Mouse (Mus musculus) testis, adult 2 months (tissue): Measurements from ENCODE around the gene Reps1. TPM values are rescaled to one million over a fixed set of nuclear protein-coding genes. Genes with fewer than 3 reads are reported as not detected.

Experiments used
- H3K27ac ChIP-seq: fragments of 200-500 bp; 2 replicates; pipeline ENCODE4 v1.5.1; 2012; ENCODE audit warnings: low read depth, low read length; ENCODE audit not compliant: control insufficient read depth, insufficient read depth
- H3K27me3 ChIP-seq: fragments of 200-500 bp; 2 replicates; pipeline ENCODE4 v1.6.1; 2012; ENCODE audit warnings: mild to moderate bottlenecking, low read length, moderate library complexity; ENCODE audit not compliant: control insufficient read depth, insufficient read depth
- H3K36me3 ChIP-seq: fragments of 200-500 bp; 2 replicates; pipeline ENCODE4 v1.6.1; 2012; ENCODE audit warnings: mild to moderate bottlenecking, low read length; ENCODE audit not compliant: control insufficient read depth, insufficient read depth
- H3K4me1 ChIP-seq: fragments of 200-500 bp; 2 replicates; pipeline ENCODE4 v1.6.1; 2012; ENCODE audit warnings: low read length; ENCODE audit not compliant: control insufficient read depth, insufficient read depth
- H3K4me3 ChIP-seq: fragments of 200-500 bp; 2 replicates; pipeline ENCODE4 v1.5.1; 2012; ENCODE audit warnings: low read depth, mild to moderate bottlenecking, low read length, moderate library complexity, mixed read lengths; ENCODE audit not compliant: control insufficient read depth
- CTCF ChIP-seq: fragments of 200-500 bp; IDR thresholded peaks from 2 replicates; pipeline ENCODE4 v1.5.1; 2012; ENCODE audit warnings: low read depth, mild to moderate bottlenecking, inconsistent platforms, low read length, moderate library complexity; ENCODE audit not compliant: control insufficient read depth, insufficient read depth, insufficient replicate concordance
- POLR2A ChIP-seq: fragments of 200-500 bp; IDR thresholded peaks from 2 replicates; pipeline ENCODE4 v1.6.1; 2012; ENCODE audit warnings: low read depth, mild to moderate bottlenecking, inconsistent platforms, low read length, moderate library complexity; ENCODE audit not compliant: control insufficient read depth
- polyA plus RNA-seq: library from polyadenylated mRNA; depleted of rRNA; stranded (reverse); fragments of >200 nt; gene quantifications from 2 replicates; pipeline ENCODE4 v1.2.3, GENCODE M21; 2012

Gene Reps1
- polyA plus RNA-seq, 1 experiment = 52.8 TPM

DNA sequence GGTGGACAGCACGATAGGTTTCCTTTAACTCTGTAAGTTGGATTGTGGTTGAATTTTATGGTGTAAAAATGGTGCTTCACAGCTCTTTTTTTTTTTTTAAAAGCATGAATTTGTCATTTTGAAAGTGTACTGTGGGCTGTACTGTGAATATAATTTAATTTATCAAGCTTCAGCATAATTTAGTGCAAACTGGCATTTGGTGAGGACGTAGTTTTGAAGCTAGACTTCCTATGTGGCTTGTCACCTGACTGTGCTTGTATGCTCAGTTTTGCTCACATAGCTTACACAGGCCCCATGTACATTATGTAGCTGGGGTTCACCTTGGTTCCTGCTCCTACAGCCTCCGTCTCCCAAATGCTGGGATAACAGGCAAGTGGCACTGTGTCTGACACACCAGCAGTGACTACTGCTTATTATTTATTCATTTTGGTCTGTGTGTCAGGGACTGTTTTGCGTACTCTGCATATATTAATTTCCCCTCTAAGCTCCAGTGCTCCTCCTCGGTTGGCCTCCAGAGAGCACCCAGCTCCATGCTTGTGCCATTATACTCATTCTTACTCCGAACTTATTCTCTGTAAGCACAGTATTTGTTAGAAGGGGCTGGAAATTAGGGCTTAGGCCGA is 9.1 kb downstream of the Reps1 start:
- H3K36me3 ChIP-seq = no peaks in the 10 kb centered on the region
- H3K4me3 ChIP-seq = no peak overlapping the region
- no peak overlapping the region for H3K27ac ChIP-seq
- no peak for TF ChIP-seq POLR2A
- no peaks in the 10 kb centered on the region for H3K27me3 ChIP-seq
- no peaks in the 10 kb centered on the region; the same call in 1 of the 2 replicates for H3K4me1 ChIP-seq

DNA sequence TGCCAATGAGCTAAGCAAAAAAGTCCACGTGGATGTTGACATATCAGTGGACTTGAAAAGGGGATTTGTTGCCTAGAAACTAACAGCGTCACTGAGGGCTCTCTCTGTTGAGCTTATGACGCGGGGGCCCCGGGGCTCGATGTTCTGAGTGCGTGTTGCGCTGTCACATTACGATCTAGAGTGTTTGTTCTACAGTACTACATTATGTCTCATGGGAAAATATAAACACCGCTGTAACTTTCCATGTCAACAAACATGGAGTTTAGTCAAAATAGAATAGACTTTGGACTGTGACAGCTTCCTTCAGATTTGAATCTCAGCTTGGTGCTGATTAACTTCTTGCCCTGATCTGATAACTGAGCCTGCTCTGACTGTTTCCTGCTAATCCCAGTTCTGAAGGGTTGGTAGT is 10.4 kb downstream of the Reps1 start:
- Histone ChIP-seq H3K4me3 (no peak overlapping the region), H3K4me1 (no peaks in the 10 kb centered on the region; the same call in 1 of the 2 replicates), H3K27me3 (no peaks in the 10 kb centered on the region), H3K36me3 (no peaks in the 10 kb centered on the region), H3K27ac (no peak overlapping the region)
- TF ChIP-seq POLR2A = no peak

DNA sequence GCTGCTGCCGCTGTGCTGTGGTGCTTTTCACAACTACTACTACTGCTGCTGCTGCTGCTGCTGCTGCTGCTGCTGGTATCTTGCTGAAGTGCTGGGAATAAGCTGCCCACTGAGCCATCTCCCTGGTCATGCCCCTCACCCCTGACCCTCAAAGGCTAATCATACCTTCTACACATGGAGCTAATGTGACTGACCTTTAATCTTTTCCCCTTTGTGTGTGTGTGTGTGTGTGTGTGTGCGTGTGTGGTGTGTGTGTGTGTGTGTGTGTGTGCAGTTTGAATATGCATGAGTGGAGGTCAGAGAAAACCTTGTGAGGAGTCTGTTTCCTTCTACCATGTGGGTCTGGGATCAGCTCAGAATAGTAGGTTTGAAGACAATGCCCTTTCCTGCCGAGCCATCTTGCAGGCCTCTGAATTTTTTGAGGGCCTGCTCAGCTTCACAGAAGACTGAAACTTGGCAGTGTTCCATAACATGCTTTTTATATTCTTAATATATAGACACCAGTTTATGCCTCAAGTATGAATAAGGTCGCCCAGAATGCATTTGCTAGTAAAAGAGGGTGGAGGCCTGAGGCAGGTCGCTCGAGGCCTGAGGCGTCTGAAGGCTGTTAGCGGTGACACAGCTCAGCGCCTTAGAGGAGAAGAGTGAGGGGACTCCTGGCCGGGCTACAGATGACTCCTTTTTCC is 12.2 kb downstream of the Reps1 start:
- Histone ChIP-seq H3K36me3 (no peaks in the 10 kb centered on the region), H3K4me3 (no peak overlapping the region), H3K27me3 (no peaks in the 10 kb centered on the region), H3K27ac (no peak overlapping the region), H3K4me1 (no peaks in the 10 kb centered on the region; the same call in 1 of the 2 replicates)
- no peak for TF ChIP-seq POLR2A
- TF ChIP-seq CTCF = no peak

DNA sequence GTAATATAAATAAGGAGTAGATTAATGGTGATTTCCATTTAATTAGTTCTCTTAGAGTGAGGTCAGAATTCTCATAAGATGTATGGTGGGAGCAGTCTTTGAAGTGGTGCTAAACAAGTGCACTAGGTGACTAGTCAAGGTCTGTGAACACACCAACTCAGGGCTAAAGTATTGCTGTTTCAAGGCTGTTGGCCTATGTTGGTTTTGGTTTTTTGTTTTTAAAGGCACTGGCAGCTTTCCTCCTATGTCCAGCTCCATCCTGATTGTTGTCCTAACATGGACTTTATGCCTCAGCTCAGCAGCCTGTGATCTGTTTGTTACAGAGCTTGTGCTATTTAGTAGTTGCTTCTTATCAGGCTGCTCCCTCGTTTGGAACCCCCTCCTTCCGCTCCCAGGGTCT is 13.2 kb downstream of the Reps1 start:
- TF ChIP-seq CTCF (no peak), POLR2A (no peak)
- no peaks in the 10 kb centered on the region for H3K27me3 ChIP-seq
- H3K27ac ChIP-seq = 0 out of 2 replicates have a peak overlapping the region, but pooled peaks have one; percentile 6
- no peak overlapping the region for H3K4me3 ChIP-seq
- no peaks in the 10 kb centered on the region; the same call in 1 of the 2 replicates for H3K4me1 ChIP-seq
- no peaks in the 10 kb centered on the region for H3K36me3 ChIP-seq

DNA sequence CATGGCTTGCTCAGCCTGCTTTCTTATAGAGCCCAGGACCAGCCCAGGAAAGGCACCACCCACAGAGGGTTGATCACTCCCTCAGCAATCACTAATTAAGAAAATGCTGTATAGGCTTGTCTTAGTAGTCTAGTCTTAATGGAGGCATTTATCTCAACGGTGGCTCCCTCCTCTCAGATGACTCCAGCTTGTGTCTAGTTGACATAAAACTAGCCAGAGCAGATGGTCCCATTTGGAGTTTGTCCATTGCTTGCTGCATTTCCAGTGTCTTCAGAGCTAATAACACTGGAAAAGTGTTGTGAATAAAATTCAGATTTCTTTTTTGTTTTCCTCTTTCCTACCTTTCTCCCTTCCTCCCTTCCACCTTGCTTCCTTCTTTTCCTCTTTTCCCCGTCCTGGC is 13.9 kb downstream of the Reps1 start:
- Histone ChIP-seq H3K4me3 (no peak overlapping the region), H3K36me3 (no peaks in the 10 kb centered on the region), H3K27ac (no peak overlapping the region), H3K4me1 (no peaks in the 10 kb centered on the region; the same call in 1 of the 2 replicates), H3K27me3 (no peaks in the 10 kb centered on the region)
- TF ChIP-seq CTCF (no peak), POLR2A (no peak)

DNA sequence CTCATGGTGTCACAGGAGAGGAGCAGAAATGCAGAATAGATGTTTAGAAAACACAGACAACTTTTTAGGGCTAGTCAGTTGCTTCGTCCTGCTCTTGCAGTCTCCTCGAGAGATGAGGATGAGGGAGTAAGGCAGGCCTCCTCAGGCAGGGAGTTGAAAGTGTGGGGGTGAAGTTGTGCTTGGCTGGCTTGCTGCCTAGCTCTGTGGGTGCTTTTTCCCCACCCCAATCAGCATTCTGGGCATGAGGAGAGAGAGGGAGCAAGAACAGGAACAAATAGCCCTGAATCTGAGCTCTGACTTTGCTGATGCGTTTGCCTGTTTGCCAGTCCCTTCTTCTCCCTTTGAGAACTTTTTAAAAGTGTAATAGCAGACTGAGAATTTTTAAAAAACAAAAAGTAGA is 14.5 kb downstream of the Reps1 start:
- no peaks in the 10 kb centered on the region for H3K36me3 ChIP-seq
- H3K4me1 ChIP-seq = no peaks in the 10 kb centered on the region; the same call in 1 of the 2 replicates
- no peaks in the 10 kb centered on the region for H3K27me3 ChIP-seq
- H3K4me3 ChIP-seq = no peak overlapping the region
- no peak overlapping the region for H3K27ac ChIP-seq
- TF ChIP-seq POLR2A = no peak
- TF ChIP-seq CTCF = no peak

DNA sequence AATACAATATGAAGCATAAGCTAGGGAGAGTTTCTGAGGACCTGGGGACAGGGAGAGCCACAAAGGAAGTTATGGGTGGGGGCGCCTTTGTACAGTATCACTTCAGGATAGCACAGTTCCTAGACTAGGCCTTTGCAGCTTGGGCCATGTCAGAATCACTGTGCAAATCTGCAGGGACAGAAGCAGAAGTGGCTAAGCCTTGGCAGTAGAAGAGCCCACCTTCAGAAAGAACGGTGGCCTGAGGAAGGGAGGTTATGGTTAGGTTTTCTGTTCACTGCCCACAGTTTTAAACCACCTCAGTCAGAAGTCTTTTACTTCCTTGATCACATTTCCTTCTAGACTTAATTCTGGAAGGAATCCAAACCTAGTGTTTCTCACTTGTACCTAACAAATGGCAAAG is 15.0 kb downstream of the Reps1 start:
- H3K27me3 ChIP-seq = no peaks in the 10 kb centered on the region
- H3K36me3 ChIP-seq = no peaks in the 10 kb centered on the region
- TF ChIP-seq POLR2A = no peak
- no peak for TF ChIP-seq CTCF
- no peak overlapping the region for H3K4me3 ChIP-seq
- no peak overlapping the region for H3K27ac ChIP-seq
- H3K4me1 ChIP-seq = no peaks in the 10 kb centered on the region; the same call in 1 of the 2 replicates
